Mouse (Mus musculus) limb, embryonic 13.5 days (tissue): ENCODE results near the gene Tgfbi. TPM values are rescaled to one million over a fixed set of nuclear protein-coding genes. Genes with fewer than 3 reads are reported as not detected.

ENCODE experiments used
- ATAC-seq: fragments of 200-750 bp; cut with Nextera tagmentation; 2 replicates; pipeline ENCODE4 v1.8.0; 2017; ENCODE audit warnings: low read depth, moderate number of reproducible peaks, moderate TSS enrichment; ENCODE audit not compliant: low FRiP score
- H3K27ac ChIP-seq: fragments of 300-500 bp; sonication (generic); 2 replicates; pipeline ENCODE4 v1.5.1; 2015; ENCODE audit warnings: inconsistent platforms, mild to moderate bottlenecking, moderate library complexity
- H3K27me3 ChIP-seq: fragments of 300-500 bp; sonication (generic); 2 replicates; pipeline ENCODE4 v1.6.1; 2015; ENCODE audit warnings: mild to moderate bottlenecking, inconsistent platforms
- H3K36me3 ChIP-seq: fragments of 300-500 bp; sonication (generic); 2 replicates; pipeline ENCODE4 v1.6.1; 2015; ENCODE audit warnings: inconsistent platforms, mild to moderate bottlenecking, moderate library complexity
- H3K4me1 ChIP-seq: fragments of 300-500 bp; sonication (generic); 2 replicates; pipeline ENCODE4 v1.6.1; 2015; ENCODE audit warnings: inconsistent platforms
- H3K4me2 ChIP-seq: fragments of 300-500 bp; sonication (generic); replicated peaks from 2 replicates; pipeline ENCODE4 v1.6.1; 2015; ENCODE audit warnings: inconsistent platforms, mild to moderate bottlenecking, moderate library complexity
- H3K4me3 ChIP-seq: fragments of 300-500 bp; sonication (generic); 2 replicates; pipeline ENCODE4 v1.5.1; 2015; ENCODE audit warnings: moderate library complexity, mild to moderate bottlenecking, inconsistent platforms
- H3K9ac ChIP-seq: fragments of 300-500 bp; sonication (generic); 2 replicates; pipeline ENCODE4 v1.6.1; 2015; ENCODE audit warnings: mild to moderate bottlenecking, inconsistent platforms
- H3K9me3 ChIP-seq: fragments of 300-500 bp; sonication (generic); 2 replicates; pipeline ENCODE4 v1.6.1; 2016; ENCODE audit warnings: inconsistent platforms
- WGBS: fragments of 180-500 bp; shearing (Covaris S2); methylation state at CpG from one replicate; pipeline ENCODE4 v1.1.7; 2015; 5-methylcytosine and 5-hydroxymethylcytosine counted together
- polyA plus RNA-seq: library from polyadenylated mRNA; unstranded; fragments of >200 nt; fragmentation: Nextera tagmentation; extraction: Ambion mirVana; gene quantifications from 2 replicates; pipeline ENCODE4 v1.2.1, GENCODE M21; 2015

The Tgfbi gene
- polyA plus RNA-seq, 1 experiment from 2014 or later, result 183 TPM

DNA sequence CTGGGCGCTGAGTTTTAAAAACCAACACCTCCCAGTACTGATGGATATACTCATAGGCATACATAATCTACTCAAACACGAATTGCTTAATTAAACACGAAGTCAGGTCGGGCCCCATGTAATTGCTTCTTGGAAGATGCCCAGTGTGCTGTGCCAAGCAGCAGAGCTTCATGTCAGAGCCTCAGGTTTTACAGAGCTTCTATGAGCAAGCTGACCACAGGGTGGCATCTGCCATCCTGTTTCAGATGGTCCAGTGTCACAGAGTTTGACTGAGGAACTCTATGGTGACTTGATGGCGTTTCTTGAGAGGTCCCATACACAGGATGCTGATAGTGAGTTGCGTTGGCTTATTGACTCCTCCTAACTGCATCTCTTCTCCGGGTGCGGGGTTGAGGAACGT, 6.5 kb downstream of the Tgfbi start:
- ATAC-seq, result no peak
- Histone ChIP-seq H3K27ac (no peak overlapping the region), H3K27me3 (no peaks in the 10 kb centered on the region), H3K36me3 (peaks cover 41% of the 10 kb centered on the region), H3K4me3 (no peak overlapping the region), H3K4me1 (peaks cover 89% of the 10 kb centered on the region), H3K9me3 (no peaks in the 10 kb centered on the region), H3K4me2 (no peak overlapping the region), H3K9ac (no peak overlapping the region)
- 79% methylated on average over 9 of the region's 9 CpGs for WGBS

GRCm38 (mm10) chr13:56616386-56616785, 7.1 kb downstream of the Tgfbi start:
- H3K4me1 ChIP-seq, result peaks cover 89% of the 10 kb centered on the region
- H3K36me3 ChIP-seq, result peaks cover 44% of the 10 kb centered on the region
- H3K9me3 ChIP-seq, result no peaks in the 10 kb centered on the region
- 45% methylated on average over 7 of the region's 7 CpGs for WGBS
- no peak overlapping the region for H3K4me3 ChIP-seq
- H3K4me2 ChIP-seq, result no peak overlapping the region
- no peaks in the 10 kb centered on the region for H3K27me3 ChIP-seq
- H3K27ac ChIP-seq, result no peak overlapping the region
- H3K9ac ChIP-seq, result no peak overlapping the region
- ATAC-seq, result no peak

GRCm38 (mm10) chr13:56617197-56617596, 7.9 kb downstream of the Tgfbi start:
- Histone ChIP-seq H3K4me3 (no peak overlapping the region), H3K27me3 (no peaks in the 10 kb centered on the region), H3K27ac (no peak overlapping the region), H3K36me3 (peaks cover 44% of the 10 kb centered on the region), H3K9me3 (no peaks in the 10 kb centered on the region), H3K9ac (no peak overlapping the region), H3K4me1 (peaks cover 89% of the 10 kb centered on the region), H3K4me2 (no peak overlapping the region)
- WGBS, result 88% methylated on average over 2 of the region's 2 CpGs
- no peak for ATAC-seq

DNA sequence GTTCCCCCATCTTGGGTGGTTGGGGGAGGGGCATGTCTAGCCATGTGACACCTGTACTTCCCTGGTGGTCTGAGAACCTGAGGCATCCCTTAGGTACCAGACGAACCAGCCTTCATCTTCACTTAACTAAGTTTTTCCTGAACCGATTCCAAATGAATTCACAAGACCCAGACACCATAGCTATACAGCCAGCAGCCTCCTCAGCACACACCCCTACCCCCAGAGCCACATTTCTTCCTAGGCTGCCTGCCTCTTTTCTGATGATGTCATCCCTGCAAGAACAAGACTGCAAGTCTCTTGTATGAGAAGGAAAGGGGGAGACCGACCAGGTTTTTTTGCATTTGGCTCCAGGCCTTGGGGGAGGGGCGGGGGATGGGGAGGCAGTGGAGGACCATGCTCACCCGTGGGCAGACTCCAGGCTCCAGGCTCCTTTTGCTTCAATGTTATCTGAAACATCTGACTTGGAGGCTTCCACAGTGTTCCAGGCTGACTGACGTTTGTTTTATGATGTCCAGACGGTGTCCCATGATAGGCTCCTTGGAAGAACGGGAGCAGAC, 13.0 kb downstream of the Tgfbi start:
- Histone ChIP-seq H3K36me3 (peaks cover 53% of the 10 kb centered on the region), H3K27ac (peak overlapping the region; percentile 85; the same call in 1 of the 2 replicates), H3K27me3 (no peaks in the 10 kb centered on the region), H3K4me1 (peaks cover 53% of the 10 kb centered on the region), H3K4me2 (0 out of 2 replicates have a peak overlapping the region, but pooled peaks have one; percentile 4), H3K9me3 (no peaks in the 10 kb centered on the region), H3K9ac (no peak overlapping the region; the same call in 1 of the 2 replicates), H3K4me3 (no peak overlapping the region)
- 29% methylated on average over 8 of the region's 8 CpGs for WGBS
- ATAC-seq, result peak; percentile 82

DNA sequence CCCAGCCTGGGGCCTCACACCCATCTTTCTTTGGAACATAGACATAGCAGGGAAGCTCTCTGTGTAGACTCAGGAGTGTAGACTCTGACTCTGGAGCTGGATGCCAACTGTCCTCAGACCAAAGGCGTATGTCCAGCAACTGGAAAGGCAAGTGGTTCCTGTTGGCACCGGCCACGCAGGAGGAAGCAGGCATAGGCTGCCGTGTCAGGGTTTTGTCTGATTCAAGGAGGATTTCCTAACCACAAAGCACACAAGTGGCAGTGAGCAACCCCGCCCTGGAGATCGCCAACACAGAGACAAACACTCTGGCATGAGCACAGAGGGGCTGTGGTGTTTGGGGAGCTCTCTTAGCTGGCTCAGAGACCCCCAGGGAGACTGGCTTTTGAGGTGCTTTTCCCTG, 17.2 kb downstream of the Tgfbi start:
- H3K36me3 ChIP-seq, result peaks cover 82% of the 10 kb centered on the region
- no peak for ATAC-seq
- H3K4me2 ChIP-seq, result no peak overlapping the region
- H3K4me1 ChIP-seq, result peaks cover 18% of the 10 kb centered on the region
- H3K27me3 ChIP-seq, result no peaks in the 10 kb centered on the region
- H3K9me3 ChIP-seq, result no peaks in the 10 kb centered on the region
- H3K27ac ChIP-seq, result no peak overlapping the region
- H3K4me3 ChIP-seq, result no peak overlapping the region
- H3K9ac ChIP-seq, result no peak overlapping the region
- 79% methylated on average over 6 of the region's 6 CpGs for WGBS

DNA sequence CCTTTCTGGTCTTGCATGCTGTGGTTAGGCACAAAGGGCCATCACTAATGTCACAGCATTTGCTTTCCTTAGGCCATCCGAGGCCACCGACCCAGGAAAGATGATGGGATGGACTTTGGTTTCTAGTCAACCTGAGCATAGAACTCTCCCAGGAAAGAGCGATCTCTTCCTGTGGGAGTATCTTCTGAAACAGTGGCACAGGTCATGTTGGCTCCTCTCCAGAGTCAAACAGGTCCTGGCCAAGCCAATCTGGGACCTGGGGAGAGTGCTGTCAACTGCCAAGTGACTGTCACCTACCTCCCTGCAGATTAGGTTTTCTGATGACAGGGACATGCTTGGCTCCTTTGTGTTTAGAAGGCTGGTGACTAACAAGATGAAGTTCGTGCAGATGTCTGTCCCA, 20.8 kb downstream of the Tgfbi start:
- no peak for ATAC-seq
- peaks cover 78% of the 10 kb centered on the region for H3K36me3 ChIP-seq
- H3K27ac ChIP-seq, result no peak overlapping the region
- H3K4me2 ChIP-seq, result no peak overlapping the region
- H3K27me3 ChIP-seq, result no peaks in the 10 kb centered on the region
- H3K4me1 ChIP-seq, result peaks cover 17% of the 10 kb centered on the region
- 90% methylated on average over 4 of the region's 4 CpGs for WGBS
- no peaks in the 10 kb centered on the region for H3K9me3 ChIP-seq
- H3K4me3 ChIP-seq, result no peak overlapping the region
- H3K9ac ChIP-seq, result no peak overlapping the region

DNA sequence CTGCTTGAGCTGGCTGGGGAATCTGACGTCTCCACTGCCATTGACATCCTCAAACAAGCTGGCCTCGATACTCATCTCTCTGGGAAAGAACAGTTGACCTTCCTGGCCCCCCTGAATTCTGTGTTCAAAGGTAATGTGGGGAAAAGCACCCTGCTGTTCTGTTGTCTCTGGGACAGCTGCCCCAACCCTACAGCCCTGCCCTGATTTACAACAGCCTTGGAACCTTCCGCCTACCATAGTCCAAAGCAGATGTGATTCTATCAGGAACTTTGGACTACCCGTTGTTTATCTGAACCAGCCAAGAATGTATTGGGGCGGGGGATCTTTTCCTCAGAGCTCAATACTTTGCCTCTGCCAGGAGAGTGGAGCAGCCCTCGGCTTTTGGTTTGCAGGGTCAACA, 21.2 kb downstream of the Tgfbi start:
- Histone ChIP-seq H3K36me3 (peaks cover 78% of the 10 kb centered on the region), H3K4me2 (no peak overlapping the region), H3K27ac (no peak overlapping the region), H3K4me1 (peaks cover 22% of the 10 kb centered on the region), H3K4me3 (no peak overlapping the region), H3K27me3 (no peaks in the 10 kb centered on the region), H3K9ac (no peak overlapping the region), H3K9me3 (no peaks in the 10 kb centered on the region)
- 59% methylated on average over 6 of the region's 6 CpGs for WGBS
- no peak for ATAC-seq

DNA sequence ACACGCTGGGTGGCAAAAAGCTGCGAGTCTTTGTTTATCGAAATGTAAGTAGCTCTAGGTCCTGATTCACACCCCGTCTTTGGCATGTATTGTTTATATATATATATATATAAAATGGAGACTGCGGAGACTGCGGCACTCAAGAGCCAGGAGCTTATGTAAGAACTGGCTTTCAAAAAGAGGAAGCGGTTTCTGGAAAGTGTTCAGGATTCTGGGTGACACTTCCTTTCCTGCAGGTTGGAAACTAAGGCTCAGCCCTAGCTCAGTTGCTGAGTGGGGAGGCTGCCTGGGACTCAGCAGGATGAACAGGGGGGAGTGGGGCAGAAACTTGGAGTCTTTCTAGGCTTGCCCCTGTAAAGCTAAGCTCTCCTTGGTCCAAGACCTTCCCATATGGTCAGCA, 22.0 kb downstream of the Tgfbi start:
- Histone ChIP-seq H3K36me3 (peaks cover 78% of the 10 kb centered on the region), H3K4me1 (peaks cover 29% of the 10 kb centered on the region), H3K9me3 (no peaks in the 10 kb centered on the region), H3K4me2 (no peak overlapping the region), H3K27ac (no peak overlapping the region), H3K9ac (no peak overlapping the region), H3K4me3 (no peak overlapping the region), H3K27me3 (no peaks in the 10 kb centered on the region)
- no peak for ATAC-seq
- WGBS, result 93% methylated on average over 7 of the region's 7 CpGs

DNA sequence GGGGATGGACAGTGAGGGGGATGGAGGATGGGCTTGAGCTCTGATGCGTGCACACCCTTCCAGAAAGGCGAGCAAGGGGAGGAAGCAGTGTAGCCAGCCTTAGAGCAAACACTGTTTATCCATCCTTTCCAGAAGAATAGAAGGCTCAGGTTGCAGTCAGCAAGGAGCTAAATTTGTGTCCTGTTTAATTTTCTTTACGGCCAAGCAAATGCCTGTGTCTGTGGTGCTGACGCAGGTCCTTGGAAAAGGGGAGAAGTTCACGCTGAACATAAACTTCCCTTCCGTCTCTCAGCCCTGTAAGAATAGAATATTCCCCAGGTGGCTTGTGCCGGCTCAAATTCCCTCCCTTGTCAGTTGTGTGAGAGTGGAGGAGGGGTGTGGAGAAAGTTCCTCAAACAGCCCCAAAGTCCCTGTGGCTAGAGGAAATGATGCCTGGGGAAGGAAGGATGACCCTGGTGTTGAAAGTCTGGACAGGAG, 24.9 kb downstream of the Tgfbi start:
- Histone ChIP-seq H3K27me3 (no peaks in the 10 kb centered on the region), H3K36me3 (peaks cover 78% of the 10 kb centered on the region), H3K27ac (peak overlapping the region; percentile 88), H3K9me3 (no peaks in the 10 kb centered on the region), H3K4me2 (peak overlapping the region; percentile 27), H3K9ac (no peak overlapping the region), H3K4me3 (no peak overlapping the region), H3K4me1 (peaks cover 36% of the 10 kb centered on the region)
- peak; percentile 62; the same call in 1 of the 2 replicates for ATAC-seq
- WGBS, result 5% methylated on average over 7 of the region's 7 CpGs

- Histone ChIP-seq H3K9me3 (no peaks in the 10 kb centered on the region), H3K27me3 (no peaks in the 10 kb centered on the region), H3K4me1 (peaks cover 36% of the 10 kb centered on the region), H3K9ac (no peak overlapping the region), H3K4me3 (no peak overlapping the region), H3K36me3 (peaks cover 78% of the 10 kb centered on the region), H3K27ac (peak overlapping the region; percentile 88), H3K4me2 (peak overlapping the region; percentile 27)
- WGBS, result 7% methylated on average over 7 of the region's 7 CpGs
- ATAC-seq, result peak; percentile 73
These were observed 25.6 kb downstream of the Tgfbi start for GRCm38 (mm10) chr13:56634920-56635319.

- Histone ChIP-seq H3K4me1 (peaks cover 36% of the 10 kb centered on the region), H3K4me3 (no peak overlapping the region), H3K4me2 (no peak overlapping the region), H3K9me3 (no peaks in the 10 kb centered on the region), H3K27ac (no peak overlapping the region), H3K27me3 (no peaks in the 10 kb centered on the region), H3K36me3 (peaks cover 63% of the 10 kb centered on the region), H3K9ac (no peak overlapping the region)
- ATAC-seq, result no peak
- WGBS, result 94% methylated on average over 8 of the region's 8 CpGs
These were observed 27.7 kb downstream of the Tgfbi start for GRCm38 (mm10) chr13:56637027-56637426.

DNA sequence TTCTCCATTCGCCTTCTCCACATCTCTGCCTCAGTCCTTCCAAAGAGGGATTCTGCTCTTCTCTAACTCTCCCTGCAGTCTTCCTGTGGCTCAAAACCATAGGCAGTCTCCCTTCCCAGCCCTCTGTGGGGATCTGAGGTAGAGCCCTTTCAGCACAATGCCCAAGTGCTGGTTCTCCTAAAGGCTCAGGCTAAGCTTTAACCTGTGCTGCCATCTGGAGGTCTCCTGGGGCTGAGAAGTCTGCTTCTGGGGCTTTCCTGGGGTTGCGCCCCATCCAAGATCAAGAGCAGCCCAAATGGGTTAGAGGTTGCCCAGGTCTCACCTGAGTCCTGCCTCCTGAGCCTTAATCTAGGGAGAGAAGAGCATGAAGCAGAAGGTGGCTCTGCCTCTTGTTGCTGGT, 32.4 kb downstream of the Tgfbi start:
- no peaks in the 10 kb centered on the region for H3K27me3 ChIP-seq
- 90% methylated on average over 2 of the region's 2 CpGs for WGBS
- H3K4me2 ChIP-seq, result no peak overlapping the region
- H3K4me3 ChIP-seq, result no peak overlapping the region
- peaks cover 22% of the 10 kb centered on the region for H3K4me1 ChIP-seq
- no peaks in the 10 kb centered on the region for H3K9me3 ChIP-seq
- no peak overlapping the region for H3K27ac ChIP-seq
- ATAC-seq, result no peak
- H3K9ac ChIP-seq, result no peak overlapping the region
- peaks cover 38% of the 10 kb centered on the region for H3K36me3 ChIP-seq

DNA sequence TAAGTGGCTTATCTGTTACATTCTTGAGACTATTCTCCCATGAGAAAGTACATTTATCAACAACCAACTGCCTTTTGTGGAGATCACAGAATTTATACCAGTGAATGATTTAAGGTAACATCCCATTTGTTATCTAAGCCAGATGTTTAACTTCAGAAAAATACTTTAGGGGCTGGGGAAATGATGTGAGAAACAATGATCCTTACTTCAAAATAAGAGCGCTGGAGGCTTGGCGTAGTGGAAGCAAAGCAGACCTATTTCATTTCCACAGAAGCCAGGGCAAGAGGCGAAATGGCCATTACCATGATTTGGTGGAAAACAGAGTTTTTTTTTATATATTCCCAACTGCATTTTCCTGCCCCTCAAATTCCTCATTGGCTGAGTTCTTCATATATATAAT, 34.7 kb downstream of the Tgfbi start:
- WGBS, result 69% methylated on average over 3 of the region's 3 CpGs
- ATAC-seq, result no peak
- Histone ChIP-seq H3K4me1 (peaks cover 29% of the 10 kb centered on the region), H3K9me3 (no peaks in the 10 kb centered on the region), H3K4me2 (no peak overlapping the region), H3K27me3 (no peaks in the 10 kb centered on the region), H3K27ac (no peak overlapping the region), H3K9ac (no peak overlapping the region), H3K36me3 (peaks cover 15% of the 10 kb centered on the region), H3K4me3 (no peak overlapping the region)
